Mouse (Mus musculus): ENCODE measurements around the gene Cenpv. TPM values are rescaled to one million over a fixed set of nuclear protein-coding genes. Genes with fewer than 3 reads are reported as not detected.

Cenpv gene
- 19.0 and 30.2 TPM in 2 replicates for polyA plus RNA-seq (2012; rRNA removed)

GRCm38 (mm10) chr11:62539089-62539890 lies at the start of gene Cenpv:
Gene Cenpv, minus strand, starts transcription at chr11:62539261.

DNA sequence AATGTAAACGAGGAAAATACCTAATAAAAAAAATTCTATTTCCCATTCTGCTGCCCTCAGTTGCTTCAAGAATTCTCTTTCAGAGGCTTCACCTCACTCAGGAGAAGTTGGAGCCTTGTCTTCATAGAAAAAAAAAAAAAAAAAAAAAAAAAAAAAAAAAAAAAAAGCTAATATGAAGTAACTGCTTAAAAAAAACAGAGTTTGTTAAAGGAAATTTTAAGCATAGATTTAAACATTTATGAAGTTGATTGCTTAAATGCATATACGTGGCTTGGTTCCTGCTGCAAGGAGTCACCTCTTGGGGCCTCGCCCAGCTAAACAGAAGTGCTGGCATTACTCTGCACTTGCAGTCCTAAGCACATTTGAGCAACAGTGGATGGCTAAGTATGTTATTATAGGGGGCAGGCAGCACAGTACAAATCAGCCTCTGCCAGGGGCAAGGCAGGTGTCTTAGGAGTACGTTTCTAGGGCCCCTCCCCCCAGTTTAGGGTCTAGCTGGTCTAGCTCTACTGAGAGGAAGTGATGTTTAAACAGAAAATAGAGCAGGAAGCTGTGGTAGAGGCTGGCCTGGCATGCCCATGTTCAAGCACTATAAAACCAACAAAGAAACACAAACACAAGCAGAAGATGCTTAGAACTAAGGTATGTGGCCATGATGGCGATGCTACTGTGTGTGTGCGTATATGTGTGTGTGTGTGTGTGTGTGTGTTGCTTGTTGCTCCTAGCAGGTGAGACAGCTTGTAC lies 35.1 kb upstream of the Cenpv start, which contains the start of gene Trpv2:
Trpv2 (plus strand) TSS at position 528 of the 744 bp plus-strand sequence.

DNA sequence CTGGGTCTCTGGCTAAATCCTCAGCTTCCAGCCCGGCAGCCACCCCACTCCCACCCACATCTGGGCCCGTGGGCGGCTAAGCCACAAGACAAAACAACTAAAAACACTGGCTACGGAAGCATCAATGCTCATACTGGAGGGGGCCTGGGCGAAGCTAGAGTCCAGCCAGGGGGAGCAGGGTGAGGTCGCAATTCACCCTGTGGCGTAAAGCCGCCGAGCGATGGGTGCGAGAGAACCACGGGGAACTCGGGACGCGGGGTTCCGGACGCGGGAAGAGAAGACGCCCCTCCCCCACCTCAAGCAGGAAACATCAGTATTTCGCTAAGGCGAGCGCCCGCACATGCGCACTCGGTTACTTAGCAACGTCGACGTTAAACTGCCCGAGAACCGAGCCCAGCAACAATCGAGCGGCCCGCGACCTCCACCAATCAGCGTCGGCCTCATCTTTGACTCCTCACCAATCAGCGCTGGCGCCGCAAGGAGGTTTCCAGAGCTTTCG lies 11.7 kb upstream of the Cenpv start, which contains the start of gene Ubb:
Ubb (plus strand) TSS at position 445 of the 499 bp plus-strand sequence.

Other genes with a start within 250 kb of the Cenpv start
- gene Pigl, start 80.8 kb downstream of the Cenpv start, polyA plus RNA-seq (2012; rRNA removed): 1.4 and 1.8 TPM in 2 replicates
- gene Ncor1, start 80.7 kb downstream of the Cenpv start, polyA plus RNA-seq (2012; rRNA removed): 20.5 and 24.9 TPM in 2 replicates
- 505 and 573 TPM in 2 replicates for gene Ubb, start 11.9 kb upstream of the Cenpv start, polyA plus RNA-seq (2012; rRNA removed)
- gene Trpv2, start 35.2 kb upstream of the Cenpv start, polyA plus RNA-seq (2012; rRNA removed): 7.1 and 8.1 TPM in 2 replicates
- gene Lrrc75a, start 109.3 kb upstream of the Cenpv start, polyA plus RNA-seq (2012; rRNA removed): 14.8 and 19.3 TPM in 2 replicates
- gene Mmgt2, start 109.4 kb upstream of the Cenpv start, polyA plus RNA-seq (2012; rRNA removed): 12.0 and 30.3 TPM in 2 replicates
- 0.11 and 0.39 TPM in 2 replicates for gene Zfp287, start 192.6 kb upstream of the Cenpv start, polyA plus RNA-seq (2012; rRNA removed)
- not detected in 2 replicates for gene Gm10428, start 213.8 kb upstream of the Cenpv start, polyA plus RNA-seq (2012; rRNA removed)